Mouse (Mus musculus) spleen, adult 2 months (tissue): Measurements from ENCODE around the gene Hist1h2bf.

Experiments
- CTCF ChIP-seq: fragments of 200-500 bp; IDR thresholded peaks from 2 replicates; pipeline ENCODE4 v1.5.1; 2011; ENCODE audit warnings: mild to moderate bottlenecking, inconsistent platforms; ENCODE audit not compliant: insufficient read depth, insufficient read length, insufficient replicate concordance; ENCODE audit errors: extremely low read depth
- POLR2A ChIP-seq: fragments of 200-500 bp; IDR thresholded peaks from 2 replicates; pipeline ENCODE4 v1.6.1; 2011; ENCODE audit warnings: low read depth, low read length, inconsistent platforms

DNA sequence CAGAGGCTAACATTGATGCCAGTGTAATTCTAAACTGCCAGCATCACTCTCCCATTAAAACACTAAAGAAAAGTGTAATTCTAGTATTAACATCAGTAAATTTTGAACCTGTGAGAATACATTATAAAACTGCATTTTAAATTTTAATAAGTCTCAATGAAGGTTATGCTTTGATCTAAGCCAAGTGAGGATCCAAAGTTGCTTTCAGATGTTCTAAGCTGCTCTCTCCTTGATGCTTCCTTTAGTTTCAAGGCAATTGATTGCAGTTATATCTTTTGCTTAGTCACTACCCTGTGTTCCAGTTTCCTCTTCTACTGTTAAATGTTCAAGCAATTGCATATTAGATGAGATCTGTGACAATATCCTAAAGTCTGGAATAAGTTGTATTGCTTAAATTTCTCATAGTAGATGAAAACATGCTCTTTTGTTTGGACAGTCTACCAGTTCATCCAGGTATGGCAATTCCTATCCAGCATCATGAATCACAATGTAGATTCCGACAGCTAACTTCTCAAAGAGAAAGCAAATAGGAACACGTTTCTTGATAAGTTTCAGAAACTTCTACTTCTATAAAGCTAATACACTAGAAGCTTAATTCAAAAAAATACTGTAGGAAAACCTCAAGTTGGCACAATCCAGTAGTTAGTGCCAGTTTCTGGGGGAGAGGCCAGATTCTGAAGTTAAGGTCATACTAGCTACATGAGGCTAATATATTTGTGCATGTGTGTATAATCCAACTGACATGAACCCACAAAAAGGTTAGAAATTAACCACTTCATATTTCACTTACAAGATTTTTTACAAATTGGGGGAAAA is 1.6 kb downstream of the Hist1h2bf start:
- TF ChIP-seq POLR2A (no peak), CTCF (no peak)
